Mouse (Mus musculus): ENCODE results near the gene Foxc1. TPM values are rescaled to one million over a fixed set of nuclear protein-coding genes. Genes with fewer than 3 reads are reported as not detected.

Foxc1 gene
- polyA plus RNA-seq, 1 experiment, result 4.1 TPM

GRCm38 (mm10) chr13:31793163-31793562 lies 13.3 kb upstream of the Foxc1 start:
- Histone ChIP-seq H3K79me3 (ENCODE audit: low read depth) (no peaks in the 10 kb centered on the region), H3K4me3 (ENCODE audit: insufficient read depth, poor library complexity, severe bottlenecking) (no peak overlapping the region), H3ac (ENCODE audit: control insufficient read depth, insufficient read length, low read depth) (no peak overlapping the region), H3K27me3 (ENCODE audit: control insufficient read depth, insufficient read depth, insufficient read length) (no peaks in the 10 kb centered on the region), H3K79me2 (ENCODE audit: control insufficient read depth, insufficient read depth) (no peaks in the 10 kb centered on the region), H3K36me3 (ENCODE audit: control insufficient read depth, insufficient read depth) (no peaks in the 10 kb centered on the region)
- TF ChIP-seq MAX (IDR thresholded peaks at IDR 0.05) (no peak), USF1 (IDR thresholded peaks at IDR 0.05; ENCODE audit: low read depth) (no peak), CTCF (IDR thresholded peaks at IDR 0.05; ENCODE audit: control insufficient read depth, insufficient read depth, insufficient read length) (no peak), MYOD1 (IDR thresholded peaks at IDR 0.05; ENCODE audit: control insufficient read depth, insufficient read length, low read depth) (no peak), MYOG (IDR thresholded peaks at IDR 0.05; ENCODE audit: control insufficient read depth, extremely low read depth, insufficient read length) (no peak), CEBPB (IDR thresholded peaks at IDR 0.05; ENCODE audit: low read depth) (no peak), FOSL1 (IDR thresholded peaks at IDR 0.05; ENCODE audit: insufficient read depth, low read length, poor library complexity, severe bottlenecking) (no peak)

- no peaks in the 10 kb centered on the region for H3K36me3 ChIP-seq (ENCODE audit: control insufficient read depth, insufficient read depth)
- H3K79me2 ChIP-seq (ENCODE audit: control insufficient read depth, insufficient read depth), result no peaks in the 10 kb centered on the region
- H3K27me3 ChIP-seq (ENCODE audit: control insufficient read depth, insufficient read depth, insufficient read length), result no peaks in the 10 kb centered on the region
- H3ac ChIP-seq (ENCODE audit: control insufficient read depth, insufficient read length, low read depth), result no peak overlapping the region
- TF ChIP-seq MYOD1 (IDR thresholded peaks at IDR 0.05; ENCODE audit: control insufficient read depth, insufficient read length, low read depth) (no peak), FOSL1 (IDR thresholded peaks at IDR 0.05; ENCODE audit: insufficient read depth, low read length, poor library complexity, severe bottlenecking) (no peak), USF1 (IDR thresholded peaks at IDR 0.05; ENCODE audit: low read depth) (no peak), MAX (IDR thresholded peaks at IDR 0.05) (no peak), CEBPB (IDR thresholded peaks at IDR 0.05; ENCODE audit: low read depth) (no peak), CTCF (IDR thresholded peaks at IDR 0.05; ENCODE audit: control insufficient read depth, insufficient read depth, insufficient read length) (no peak), MYOG (IDR thresholded peaks at IDR 0.05; ENCODE audit: control insufficient read depth, extremely low read depth, insufficient read length) (no peak)
- no peaks in the 10 kb centered on the region for H3K79me3 ChIP-seq (ENCODE audit: low read depth)
- no peak overlapping the region for H3K4me3 ChIP-seq (ENCODE audit: insufficient read depth, poor library complexity, severe bottlenecking)
Measured at GRCm38 (mm10) chr13:31797346-31797745, 9.1 kb upstream of the Foxc1 start.

GRCm38 (mm10) chr13:31798075-31798474 lies 8.4 kb upstream of the Foxc1 start:
- Histone ChIP-seq H3K79me3 (ENCODE audit: low read depth) (no peaks in the 10 kb centered on the region), H3K4me3 (ENCODE audit: insufficient read depth, poor library complexity, severe bottlenecking) (no peak overlapping the region), H3K36me3 (ENCODE audit: control insufficient read depth, insufficient read depth) (no peaks in the 10 kb centered on the region), H3K27me3 (ENCODE audit: control insufficient read depth, insufficient read depth, insufficient read length) (no peaks in the 10 kb centered on the region), H3ac (ENCODE audit: control insufficient read depth, insufficient read length, low read depth) (no peak overlapping the region), H3K79me2 (ENCODE audit: control insufficient read depth, insufficient read depth) (no peaks in the 10 kb centered on the region)
- no peak for TF ChIP-seq MYOD1 (IDR thresholded peaks at IDR 0.05; ENCODE audit: control insufficient read depth, insufficient read length, low read depth)
- TF ChIP-seq CEBPB (IDR thresholded peaks at IDR 0.05; ENCODE audit: low read depth), result no peak
- TF ChIP-seq CTCF (IDR thresholded peaks at IDR 0.05; ENCODE audit: control insufficient read depth, insufficient read depth, insufficient read length), result no peak
- TF ChIP-seq FOSL1 (IDR thresholded peaks at IDR 0.05; ENCODE audit: insufficient read depth, low read length, poor library complexity, severe bottlenecking), result no peak
- no peak for TF ChIP-seq MAX (IDR thresholded peaks at IDR 0.05)

- peak overlapping the region; percentile 2 for H3K4me3 ChIP-seq (ENCODE audit: insufficient read depth, poor library complexity, severe bottlenecking)
- no peaks in the 10 kb centered on the region for H3K79me3 ChIP-seq (ENCODE audit: low read depth)
- H3K79me2 ChIP-seq (ENCODE audit: control insufficient read depth, insufficient read depth), result no peaks in the 10 kb centered on the region
- peak; percentile 97 for TF ChIP-seq CTCF (IDR thresholded peaks at IDR 0.05; ENCODE audit: control insufficient read depth, insufficient read depth, insufficient read length)
- no peak for TF ChIP-seq MYOG (IDR thresholded peaks at IDR 0.05; ENCODE audit: control insufficient read depth, extremely low read depth, insufficient read length)
- no peaks in the 10 kb centered on the region for H3K27me3 ChIP-seq (ENCODE audit: control insufficient read depth, insufficient read depth, insufficient read length)
- no peak overlapping the region for H3ac ChIP-seq (ENCODE audit: control insufficient read depth, insufficient read length, low read depth)
- H3K36me3 ChIP-seq (ENCODE audit: control insufficient read depth, insufficient read depth), result no peaks in the 10 kb centered on the region
Measured at GRCm38 (mm10) chr13:31800581-31801576, 5.6 kb upstream of the Foxc1 start.

GRCm38 (mm10) chr13:31801703-31802305 lies 4.6 kb upstream of the Foxc1 start:
- Histone ChIP-seq H3K79me2 (ENCODE audit: control insufficient read depth, insufficient read depth) (no peaks in the 10 kb centered on the region), H3K36me3 (ENCODE audit: control insufficient read depth, insufficient read depth) (no peaks in the 10 kb centered on the region), H3K27me3 (ENCODE audit: control insufficient read depth, insufficient read depth, insufficient read length) (no peaks in the 10 kb centered on the region), H3K4me3 (ENCODE audit: insufficient read depth, poor library complexity, severe bottlenecking) (no peak overlapping the region), H3ac (ENCODE audit: control insufficient read depth, insufficient read length, low read depth) (no peak overlapping the region), H3K79me3 (ENCODE audit: low read depth) (peaks cover 1% of the 10 kb centered on the region)
- TF ChIP-seq MYOD1 (IDR thresholded peaks at IDR 0.05; ENCODE audit: control insufficient read depth, insufficient read length, low read depth) (no peak), CEBPB (IDR thresholded peaks at IDR 0.05; ENCODE audit: low read depth) (no peak), USF1 (IDR thresholded peaks at IDR 0.05; ENCODE audit: low read depth) (no peak), MAX (IDR thresholded peaks at IDR 0.05) (no peak), CTCF (IDR thresholded peaks at IDR 0.05; ENCODE audit: control insufficient read depth, insufficient read depth, insufficient read length) (no peak), MYOG (IDR thresholded peaks at IDR 0.05; ENCODE audit: control insufficient read depth, extremely low read depth, insufficient read length) (no peak), FOSL1 (IDR thresholded peaks at IDR 0.05; ENCODE audit: insufficient read depth, low read length, poor library complexity, severe bottlenecking) (no peak)
